Mouse (Mus musculus) spleen, postnatal 36 days (tissue): ENCODE data around the gene Tmem202.

Experiments used
- DNase-seq, 2 experiments: peaks; one replicate each; pipeline ENCODE4 v3.0.0; 2022; ENCODE audit warnings: low spot score in 2 of 2, mixed read lengths in 1 of 2

Gene Tmem202

GRCm38 (mm10) chr9:59533422-59533821, 6.2 kb downstream of the Tmem202 start:
- no peak for DNase-seq

- no peak for DNase-seq
These were observed 8.0 kb downstream of the Tmem202 start for GRCm38 (mm10) chr9:59531645-59532044.

- DNase-seq = no peak
These were observed 11.4 kb downstream of the Tmem202 start for GRCm38 (mm10) chr9:59528274-59528673.

GRCm38 (mm10) chr9:59527580-59527979, 12.1 kb downstream of the Tmem202 start:
- DNase-seq = no peak

GRCm38 (mm10) chr9:59526727-59527126, 12.9 kb downstream of the Tmem202 start:
- no peak for DNase-seq

- DNase-seq = no peak
These were observed 16.7 kb downstream of the Tmem202 start for GRCm38 (mm10) chr9:59522906-59523305.

GRCm38 (mm10) chr9:59519396-59519795, 20.3 kb downstream of the Tmem202 start:
- DNase-seq = no peak

- no peak for DNase-seq
These were observed 20.7 kb downstream of the Tmem202 start for GRCm38 (mm10) chr9:59518976-59519375.

- DNase-seq = no peak
These were observed 22.5 kb downstream of the Tmem202 start for GRCm38 (mm10) chr9:59517127-59517526.

- DNase-seq = no peak
These were observed 24.6 kb downstream of the Tmem202 start for GRCm38 (mm10) chr9:59515069-59515468.

- no peak for DNase-seq
These were observed 27.3 kb downstream of the Tmem202 start for GRCm38 (mm10) chr9:59512381-59512780.

- no peak for DNase-seq
These were observed 31.5 kb downstream of the Tmem202 start for GRCm38 (mm10) chr9:59508146-59508545.

- DNase-seq = peak in 1 of 2 experiments; percentile 1
These were observed 52.3 kb downstream of the Tmem202 start for GRCm38 (mm10) chr9:59487331-59487730.

- DNase-seq = peak; percentile 98
These were observed 53.0 kb downstream of the Tmem202 start, which contains the start of gene Arih1 for GRCm38 (mm10) chr9:59486549-59487065. Gene Arih1, minus strand, starts transcription at chr9:59486618.

GRCm38 (mm10) chr9:59486076-59486518, 53.5 kb downstream of the Tmem202 start:
- no peak for DNase-seq

GRCm38 (mm10) chr9:59485511-59486075, 54.1 kb downstream of the Tmem202 start:
- DNase-seq = peak; percentile 61 to 64

GRCm38 (mm10) chr9:59484760-59485159, 54.9 kb downstream of the Tmem202 start:
- DNase-seq = no peak

GRCm38 (mm10) chr9:59482419-59482818, 57.2 kb downstream of the Tmem202 start:
- peak; percentile 42 to 49 for DNase-seq

GRCm38 (mm10) chr9:59476617-59477016, 63.0 kb downstream of the Tmem202 start:
- no peak for DNase-seq

- no peak for DNase-seq
These were observed 64.8 kb downstream of the Tmem202 start for GRCm38 (mm10) chr9:59474838-59475237.

- DNase-seq = no peak
These were observed 66.5 kb downstream of the Tmem202 start for GRCm38 (mm10) chr9:59473171-59473570.

- DNase-seq = no peak
These were observed 70.2 kb downstream of the Tmem202 start for GRCm38 (mm10) chr9:59469446-59469845.
